21 mouse cellular contexts compared by ENCODE assay signal in genomic region chr19:46885365-46885764, GRCm38 (mm10).
DNase-seq lines count a peak whose midpoint lies in the region; ATAC-seq and TF ChIP-seq lines count a peak whose summit lies in the region.
"Had no signal": no experiment of that assay in that cellular context is flagged by ENCODE, and none has a peak within 500 bp of the region (broad histone marks: within the 10 kb centered on the region; RNA-seq: fewer than 3 reads in every experiment).

No protein-coding gene starts in this region.

- H3K9ac ChIP-seq in stomach, postnatal 0 days (ENCODE audit: low read length) = no peak overlapping the region
- H3K9ac ChIP-seq: embryonic facial prominence, embryonic 12.5 days; heart, embryonic 12.5 days; hindbrain, embryonic 14.5 days had no signal

- TF ChIP-seq CTCF in gastrocnemius, adult 2 months (IDR thresholded peaks at IDR 0.05) = no peak
- no peak for TF ChIP-seq CTCF in layer of hippocampus, adult 2 months (conservative IDR thresholded peaks at IDR 0.05)
- no peak for TF ChIP-seq CTCF in stomach, postnatal 0 days (IDR thresholded peaks at IDR 0.05; ENCODE audit: low read depth)

- ATAC-seq in stomach, postnatal 0 days (ENCODE audit: low FRiP score, low TSS enrichment) = no peak
- ATAC-seq: forebrain, embryonic 16.5 days had no signal

- 84% methylated on average over 4 of the region's 4 CpGs for WGBS in stomach, postnatal 0 days

- H3ac ChIP-seq in myocyte (ENCODE audit: control insufficient read depth, insufficient read length) = no peak overlapping the region

- no peak for TF ChIP-seq EP300 in stomach, postnatal 0 days (optimal IDR thresholded peaks at IDR 0.05)

- H3K36me3 ChIP-seq in myocyte (ENCODE audit: control insufficient read depth, insufficient read depth) = peaks cover 39% of the 10 kb centered on the region
- H3K36me3 ChIP-seq in stomach, postnatal 0 days (ENCODE audit: control insufficient read depth, insufficient read depth, low read length) = peaks cover 28% of the 10 kb centered on the region

- H3K4me1 ChIP-seq in stomach, postnatal 0 days (replicated peaks; ENCODE audit: control insufficient read depth, insufficient read depth) = no peaks in the 10 kb centered on the region
- H3K4me1 ChIP-seq: embryonic facial prominence, embryonic 12.5 days; hindbrain, embryonic 10.5 days had no signal

- no peaks in the 10 kb centered on the region for H3K27me3 ChIP-seq in myocyte (ENCODE audit: control insufficient read depth, insufficient read depth, insufficient read length)
- H3K27me3 ChIP-seq in stomach, postnatal 0 days (ENCODE audit: control insufficient read depth, insufficient read depth, low read length) = no peaks in the 10 kb centered on the region
- H3K27me3 ChIP-seq: embryonic facial prominence, embryonic 12.5 days; heart, embryonic 12.5 days had no signal

- H3K27ac ChIP-seq in gastrocnemius, adult 2 months = peak overlapping the region; percentile 54
- H3K27ac ChIP-seq in layer of hippocampus, adult 2 months = peak overlapping the region; percentile 61; the same call in 1 of the 2 replicates
- H3K27ac ChIP-seq in stomach, postnatal 0 days (replicated peaks) = peak overlapping the region; percentile 78
- H3K27ac ChIP-seq: embryonic facial prominence, embryonic 12.5 days; heart, adult 2 months; hindbrain, embryonic 10.5 days; hindbrain, embryonic 14.5 days had no signal

- no peaks in the 10 kb centered on the region for H3K79me2 ChIP-seq in myocyte (ENCODE audit: control insufficient read depth, insufficient read depth)

- TF ChIP-seq POLR2A in myocyte (IDR thresholded peaks at IDR 0.05; ENCODE audit: insufficient read length, low read depth) = no peak

- H3K4me3 ChIP-seq in gastrocnemius, adult 2 months = no peak overlapping the region
- no peak overlapping the region for H3K4me3 ChIP-seq in layer of hippocampus, adult 2 months
- no peak overlapping the region for H3K4me3 ChIP-seq in myocyte
- no peak overlapping the region for H3K4me3 ChIP-seq in stomach, postnatal 0 days (ENCODE audit: low read depth, low read length)
- H3K4me3 ChIP-seq: embryonic facial prominence, embryonic 12.5 days; heart, adult 2 months; heart, embryonic 12.5 days; hindbrain, embryonic 10.5 days had no signal

- intact Hi-C loops in gastrocnemius, adult 2 months (cut with DNase I) = no loop called here
- intact Hi-C loops in gastrocnemius, postnatal 36 days (cut with DNase I) = no loop called here

- H3K4me2 ChIP-seq in myocyte (ENCODE audit: low read depth) = no peak overlapping the region
- no peak overlapping the region for H3K4me2 ChIP-seq in stomach, postnatal 0 days (replicated peaks; ENCODE audit: low read depth)
- H3K4me2 ChIP-seq: embryonic facial prominence, embryonic 12.5 days; heart, embryonic 12.5 days; hindbrain, embryonic 14.5 days had no signal

- no peak for DNase-seq in gastrocnemius, adult 2 months
- no peak for DNase-seq in gastrocnemius, postnatal 36 days
- DNase-seq in layer of hippocampus, adult 2 months (ENCODE audit: low spot score in 2 of 2) = no peak
- no peak for DNase-seq in layer of hippocampus, postnatal 14 days (ENCODE audit: low spot score in 2 of 2)
- no peak for DNase-seq in stomach, postnatal 0 days (ENCODE audit: low spot score)
- DNase-seq in heart, adult 9 months (ENCODE audit: low spot score in 2 of 2) = no peak
- DNase-seq in urinary bladder, adult 18-20 months (ENCODE audit: low spot score in 2 of 2) = no peak
- DNase-seq: adrenal gland, adult 8-10 months; adrenal gland, postnatal 36 days; cerebellum, adult 8-10 months; cerebellum, postnatal 14 days; embryo, embryonic 11 days; gastrocnemius, postnatal 25 days; heart, adult 2 months; kidney, adult 11 months had no signal

- no peaks in the 10 kb centered on the region for H3K9me3 ChIP-seq in stomach, postnatal 0 days (ENCODE audit: control insufficient read depth, low read length)
- H3K9me3 ChIP-seq: embryonic facial prominence, embryonic 12.5 days; heart, embryonic 12.5 days; hindbrain, embryonic 10.5 days had no signal

TF ChIP-seq in myocyte, 11 proteins besides CTCF, POLR2A, EP300 and RAD21:
- TF ChIP-seq MYOD1 (IDR thresholded peaks at IDR 0.05; ENCODE audit: control insufficient read depth in 1 of 3, insufficient read length in 2 of 3, low read depth in 2 of 3) (peak in 2 of 3 experiments; percentile 40 to 42), MYOG (IDR thresholded peaks at IDR 0.05; ENCODE audit: control insufficient read depth in 1 of 3, insufficient read depth in 1 of 3, insufficient read length in 2 of 3, low read depth in 2 of 3) (no peak), REST (IDR thresholded peaks at IDR 0.05; ENCODE audit: insufficient read depth, insufficient read length) (no peak), TCF12 (IDR thresholded peaks at IDR 0.05; ENCODE audit: insufficient read depth, poor library complexity, severe bottlenecking) (no peak)
